Mouse (Mus musculus) heart, embryonic 15.5 days (tissue): ENCODE measurements around the gene Glis3. TPM values are rescaled to one million over a fixed set of nuclear protein-coding genes. Genes with fewer than 3 reads are reported as not detected.
A peak's percentile ranks its signal among the peaks of the same experiment; 100 is the strongest.

ENCODE experiments used
- ATAC-seq: fragments of 200-750 bp; cut with Nextera tagmentation; replicated peaks from 2 replicates; pipeline ENCODE4 v1.8.0; 2017; ENCODE audit warnings: low read depth, moderate TSS enrichment; ENCODE audit not compliant: insufficient number of reproducible peaks, insufficient read depth, low FRiP score
- H3K27ac ChIP-seq: fragments of 300-500 bp; sonication (generic); 2 replicates; pipeline ENCODE4 v1.5.1; 2015; ENCODE audit warnings: mild to moderate bottlenecking, inconsistent platforms
- H3K27me3 ChIP-seq: fragments of 300-500 bp; sonication (generic); 2 replicates; pipeline ENCODE4 v1.6.1; 2015; ENCODE audit warnings: inconsistent platforms
- H3K36me3 ChIP-seq: fragments of 300-500 bp; sonication (generic); 2 replicates; pipeline ENCODE4 v1.6.1; 2015; ENCODE audit warnings: mild to moderate bottlenecking, inconsistent platforms
- H3K4me1 ChIP-seq: fragments of 300-500 bp; sonication (generic); replicated peaks from 2 replicates; pipeline ENCODE4 v1.6.1; 2015; ENCODE audit warnings: inconsistent platforms
- H3K4me2 ChIP-seq: fragments of 300-500 bp; sonication (generic); 2 replicates; pipeline ENCODE4 v1.6.1; 2015; ENCODE audit warnings: inconsistent platforms, mild to moderate bottlenecking, moderate library complexity
- H3K4me3 ChIP-seq: fragments of 300-500 bp; sonication (generic); 2 replicates; pipeline ENCODE4 v1.5.1; 2015; ENCODE audit warnings: mild to moderate bottlenecking, inconsistent platforms
- H3K9ac ChIP-seq: fragments of 300-500 bp; sonication (generic); 2 replicates; pipeline ENCODE4 v1.6.1; 2015; ENCODE audit warnings: mild to moderate bottlenecking, inconsistent platforms
- H3K9me3 ChIP-seq: fragments of 300-500 bp; sonication (generic); replicated peaks from 2 replicates; pipeline ENCODE4 v1.6.1; 2016; ENCODE audit warnings: inconsistent platforms
- WGBS: fragments of 180-500 bp; shearing (Covaris S2); methylation state at CpG from one replicate; pipeline ENCODE4 v1.1.7; 2015; ENCODE audit warnings: mixed read lengths; 5-methylcytosine and 5-hydroxymethylcytosine counted together
- polyA plus RNA-seq: library from polyadenylated mRNA; unstranded; fragments of >200 nt; fragmentation: Nextera tagmentation; extraction: Ambion mirVana; gene quantifications from 2 replicates; pipeline ENCODE4 v1.2.1, GENCODE M21; 2015

Gene Glis3
- polyA plus RNA-seq, 1 experiment from 2014 or later = 0.87 TPM

- Histone ChIP-seq H3K4me2 (no peak overlapping the region), H3K27ac (no peak overlapping the region), H3K4me1 (peaks cover 5% of the 10 kb centered on the region), H3K9me3 (no peaks in the 10 kb centered on the region), H3K36me3 (no peaks in the 10 kb centered on the region), H3K9ac (no peak overlapping the region), H3K27me3 (no peaks in the 10 kb centered on the region), H3K4me3 (no peak overlapping the region)
- ATAC-seq = no peak
- WGBS = 52% methylated on average over 7 of the region's 8 CpGs
These were observed 208.7 kb downstream of the Glis3 start for GRCm38 (mm10) chr19:28471144-28471543.

- WGBS = 43% methylated on average over 5 of the region's 5 CpGs
- Histone ChIP-seq H3K36me3 (no peaks in the 10 kb centered on the region), H3K9ac (no peak overlapping the region), H3K27me3 (no peaks in the 10 kb centered on the region), H3K27ac (no peak overlapping the region), H3K4me2 (no peak overlapping the region), H3K9me3 (no peaks in the 10 kb centered on the region), H3K4me3 (no peak overlapping the region), H3K4me1 (peaks cover 10% of the 10 kb centered on the region)
- no peak for ATAC-seq
These were observed 214.1 kb downstream of the Glis3 start for GRCm38 (mm10) chr19:28465779-28466178.

GRCm38 (mm10) chr19:28454331-28454730, 225.5 kb downstream of the Glis3 start:
- no peak overlapping the region for H3K4me3 ChIP-seq
- H3K27ac ChIP-seq = no peak overlapping the region
- WGBS = 77% methylated on average over 8 of the region's 8 CpGs
- H3K36me3 ChIP-seq = no peaks in the 10 kb centered on the region
- no peak overlapping the region for H3K9ac ChIP-seq
- H3K27me3 ChIP-seq = no peaks in the 10 kb centered on the region
- ATAC-seq = no peak
- no peak overlapping the region for H3K4me2 ChIP-seq
- peaks cover 8% of the 10 kb centered on the region for H3K4me1 ChIP-seq
- no peaks in the 10 kb centered on the region for H3K9me3 ChIP-seq

GRCm38 (mm10) chr19:28452951-28453520, 226.8 kb downstream of the Glis3 start:
- 41% methylated on average over 12 of the region's 12 CpGs for WGBS

GRCm38 (mm10) chr19:28448811-28449210, 231.1 kb downstream of the Glis3 start:
- no peak overlapping the region for H3K4me3 ChIP-seq
- no peak overlapping the region for H3K4me2 ChIP-seq
- H3K27ac ChIP-seq = no peak overlapping the region
- H3K9me3 ChIP-seq = no peaks in the 10 kb centered on the region
- H3K9ac ChIP-seq = no peak overlapping the region
- ATAC-seq = no peak
- H3K4me1 ChIP-seq = peaks cover 8% of the 10 kb centered on the region
- 87% methylated on average over 4 of the region's 4 CpGs for WGBS
- no peaks in the 10 kb centered on the region for H3K27me3 ChIP-seq
- H3K36me3 ChIP-seq = no peaks in the 10 kb centered on the region

More at GRCm38 (mm10) chr19:28452951-28453520, 226.8 kb downstream of the Glis3 start:
- H3K27ac ChIP-seq = no peak overlapping the region
- no peaks in the 10 kb centered on the region for H3K9me3 ChIP-seq
- H3K4me3 ChIP-seq = no peak overlapping the region
- ATAC-seq = 0 out of 2 replicates have a peak, but pooled peaks have one; percentile 22
- peaks cover 8% of the 10 kb centered on the region for H3K4me1 ChIP-seq
- H3K9ac ChIP-seq = no peak overlapping the region
- H3K4me2 ChIP-seq = no peak overlapping the region
- no peaks in the 10 kb centered on the region for H3K27me3 ChIP-seq
- no peaks in the 10 kb centered on the region for H3K36me3 ChIP-seq

- Histone ChIP-seq H3K4me3 (no peak overlapping the region), H3K9me3 (no peaks in the 10 kb centered on the region), H3K27ac (no peak overlapping the region), H3K9ac (no peak overlapping the region), H3K4me2 (no peak overlapping the region), H3K4me1 (no peaks in the 10 kb centered on the region), H3K36me3 (no peaks in the 10 kb centered on the region), H3K27me3 (no peaks in the 10 kb centered on the region)
- WGBS = 88% methylated on average over 4 of the region's 4 CpGs
- no peak for ATAC-seq
These were observed 237.7 kb downstream of the Glis3 start for GRCm38 (mm10) chr19:28442161-28442560.

- no peak overlapping the region for H3K27ac ChIP-seq
- no peaks in the 10 kb centered on the region for H3K4me1 ChIP-seq
- H3K9me3 ChIP-seq = no peaks in the 10 kb centered on the region
- 60% methylated on average over 12 of the region's 12 CpGs for WGBS
- no peak overlapping the region for H3K4me2 ChIP-seq
- H3K36me3 ChIP-seq = no peaks in the 10 kb centered on the region
- no peak overlapping the region for H3K9ac ChIP-seq
- no peaks in the 10 kb centered on the region for H3K27me3 ChIP-seq
- no peak for ATAC-seq
- H3K4me3 ChIP-seq = no peak overlapping the region
These were observed 243.3 kb downstream of the Glis3 start for GRCm38 (mm10) chr19:28436457-28437148.

- H3K9ac ChIP-seq = no peak overlapping the region
- no peak overlapping the region for H3K4me2 ChIP-seq
- no peak overlapping the region for H3K4me3 ChIP-seq
- H3K27ac ChIP-seq = no peak overlapping the region
- 59% methylated on average over 6 of the region's 6 CpGs for WGBS
- H3K9me3 ChIP-seq = no peaks in the 10 kb centered on the region
- H3K36me3 ChIP-seq = no peaks in the 10 kb centered on the region
- ATAC-seq = no peak
- H3K4me1 ChIP-seq = peaks cover 3% of the 10 kb centered on the region; the same call in 1 of the 2 replicates
- H3K27me3 ChIP-seq = no peaks in the 10 kb centered on the region
These were observed 251.6 kb downstream of the Glis3 start for GRCm38 (mm10) chr19:28428220-28428816.

- H3K9me3 ChIP-seq = no peaks in the 10 kb centered on the region
- H3K4me2 ChIP-seq = no peak overlapping the region
- H3K9ac ChIP-seq = no peak overlapping the region
- ATAC-seq = no peak
- H3K27me3 ChIP-seq = no peaks in the 10 kb centered on the region
- H3K4me1 ChIP-seq = no peaks in the 10 kb centered on the region
- H3K36me3 ChIP-seq = no peaks in the 10 kb centered on the region
- 85% methylated on average over 5 of the region's 5 CpGs for WGBS
- H3K4me3 ChIP-seq = no peak overlapping the region
- no peak overlapping the region for H3K27ac ChIP-seq
These were observed 255.7 kb downstream of the Glis3 start for GRCm38 (mm10) chr19:28424180-28424579.

GRCm38 (mm10) chr19:28422939-28423338, 256.9 kb downstream of the Glis3 start:
- no peak for ATAC-seq
- H3K9ac ChIP-seq = no peak overlapping the region
- no peaks in the 10 kb centered on the region for H3K9me3 ChIP-seq
- H3K4me3 ChIP-seq = no peak overlapping the region
- no peak overlapping the region for H3K4me2 ChIP-seq
- H3K4me1 ChIP-seq = no peaks in the 10 kb centered on the region
- no peaks in the 10 kb centered on the region for H3K27me3 ChIP-seq
- WGBS = 41% methylated on average over 9 of the region's 9 CpGs
- no peaks in the 10 kb centered on the region for H3K36me3 ChIP-seq
- no peak overlapping the region for H3K27ac ChIP-seq

GRCm38 (mm10) chr19:28416069-28416468, 263.8 kb downstream of the Glis3 start:
- Histone ChIP-seq H3K36me3 (no peaks in the 10 kb centered on the region), H3K4me3 (no peak overlapping the region), H3K4me2 (no peak overlapping the region), H3K27ac (no peak overlapping the region), H3K27me3 (no peaks in the 10 kb centered on the region), H3K4me1 (no peaks in the 10 kb centered on the region), H3K9ac (no peak overlapping the region), H3K9me3 (0 out of 2 replicates have a peak, but pooled peaks cover 5% of the 10 kb centered on the region)
- WGBS = 78% methylated on average over 5 of the region's 5 CpGs
- no peak for ATAC-seq
